ENCODE assay signal across 7 mouse cellular contexts in the genomic region with DNA sequence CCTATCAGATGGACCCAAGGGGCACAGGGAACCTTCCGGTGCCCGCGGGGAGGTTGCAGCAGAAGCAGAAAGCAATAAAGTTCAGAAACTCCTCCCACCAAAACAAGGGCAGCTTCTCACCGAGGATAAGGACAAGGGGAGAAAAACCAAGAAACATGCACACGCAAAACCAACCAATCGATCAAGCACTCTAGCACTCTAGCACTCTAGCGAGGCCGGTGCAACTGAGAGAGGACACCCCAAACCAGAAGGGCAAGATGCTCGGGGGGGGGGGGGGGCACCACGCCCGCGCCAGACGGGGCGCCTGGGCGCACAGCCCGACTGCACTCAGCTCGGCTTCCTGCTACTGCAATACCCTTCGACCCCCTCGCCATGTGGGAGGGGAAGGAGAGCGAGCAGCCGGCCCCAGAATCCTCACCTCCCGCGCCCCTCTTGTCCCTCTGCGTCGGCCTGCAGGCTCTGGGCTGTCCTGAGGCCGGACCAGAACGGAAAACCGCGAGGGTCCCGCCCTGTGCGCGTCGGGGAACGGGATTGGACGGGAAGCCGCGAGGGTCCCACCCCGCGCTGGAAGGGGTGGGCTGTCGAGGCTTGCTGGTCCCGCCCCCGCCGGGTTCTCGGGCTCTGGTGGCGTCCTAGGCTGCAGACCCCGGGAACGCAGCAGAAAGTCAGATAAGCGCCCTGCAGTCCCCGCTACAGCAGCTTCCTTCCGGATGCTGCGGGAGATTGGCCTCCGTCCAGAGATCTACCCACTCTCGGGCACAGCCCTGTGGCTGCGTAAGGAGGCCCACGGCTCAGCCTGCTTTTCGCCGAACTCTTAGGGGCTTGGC. TPM values are rescaled to one million over a fixed set of nuclear protein-coding genes. Genes with fewer than 3 reads are reported as not detected.
DNase-seq lines count a peak whose midpoint lies in the region; ATAC-seq and TF ChIP-seq lines count a peak whose summit lies in the region.

A gene (minus strand): TSS at position 639 of the 827 bp plus-strand sequence.

- intact Hi-C loops in left cerebral cortex, postnatal 4 days (cut with DNase I) = no loop called here

- H3K9me3 ChIP-seq in intestine, postnatal 0 days (ENCODE audit: control insufficient read depth) = no peaks in the 10 kb centered on the region
- no peaks in the 10 kb centered on the region for H3K9me3 ChIP-seq in midbrain, embryonic 12.5 days

- H3K27me3 ChIP-seq in intestine, postnatal 0 days (replicated peaks; ENCODE audit: control insufficient read depth, insufficient read depth, low read length) = no peaks in the 10 kb centered on the region
- no peaks in the 10 kb centered on the region for H3K27me3 ChIP-seq in midbrain, embryonic 12.5 days
- no peaks in the 10 kb centered on the region for H3K27me3 ChIP-seq in small intestine, adult 2 months (ENCODE audit: control insufficient read depth, insufficient read depth, low read length)

- peaks cover 4% of the 10 kb centered on the region; the same call in 1 of the 2 replicates for H3K36me3 ChIP-seq in intestine, postnatal 0 days (ENCODE audit: control insufficient read depth, insufficient read depth)
- H3K36me3 ChIP-seq in midbrain, embryonic 12.5 days = no peaks in the 10 kb centered on the region
- peaks cover 12% of the 10 kb centered on the region for H3K36me3 ChIP-seq in small intestine, adult 2 months (ENCODE audit: control insufficient read depth, insufficient read depth, low read length)

- peak; percentile 94 for ATAC-seq in intestine, postnatal 0 days
- peak; percentile 100 for ATAC-seq in midbrain, embryonic 12.5 days (ENCODE audit: low FRiP score, low read depth)

- peak; percentile 91 for DNase-seq in adrenal gland, adult 8-10 months
- peak; percentile 95 for DNase-seq in embryo, embryonic 9.5 days (ENCODE audit: extremely low spot score)
- DNase-seq in gonadal fat pad, adult 2 months (ENCODE audit: low read depth) = no peak
- peak; percentile 97 for DNase-seq in left cerebral cortex, postnatal 4 days

- H3K4me3 ChIP-seq in intestine, postnatal 0 days (ENCODE audit: low read depth, low read length) = peak within 1 kb of the TSS; percentile 80
- H3K4me3 ChIP-seq in midbrain, embryonic 12.5 days = peak within 1 kb of the TSS; percentile 75
- H3K4me3 ChIP-seq in small intestine, adult 2 months (ENCODE audit: low read depth, low read length) = peak within 1 kb of the TSS; percentile 87

- H3K27ac ChIP-seq in intestine, postnatal 0 days (ENCODE audit: low read depth, low read length) = peak within 1 kb of the TSS; percentile 96
- peak within 1 kb of the TSS; percentile 90 for H3K27ac ChIP-seq in midbrain, embryonic 12.5 days (replicated peaks)
- peak within 1 kb of the TSS; percentile 76 for H3K27ac ChIP-seq in small intestine, adult 2 months (ENCODE audit: insufficient read depth, low read depth, low read length)

- under 1% methylated on average over 57 of the region's 57 CpGs for WGBS in intestine, postnatal 0 days
- under 1% methylated on average over 46 of the region's 57 CpGs for WGBS in midbrain, embryonic 12.5 days
- under 1% methylated on average over 57 of the region's 57 CpGs for WGBS in small intestine, adult 2 months

- H3K4me1 ChIP-seq in intestine, postnatal 0 days (replicated peaks; ENCODE audit: control insufficient read depth, insufficient read depth, low read length) = peaks cover 8% of the 10 kb centered on the region; the same call in 1 of the 2 replicates
- H3K4me1 ChIP-seq in midbrain, embryonic 12.5 days = peaks cover 16% of the 10 kb centered on the region
- H3K4me1 ChIP-seq in small intestine, adult 2 months (ENCODE audit: control insufficient read depth, insufficient read depth, insufficient read length, low read length) = peaks cover 3% of the 10 kb centered on the region

- H3K4me2 ChIP-seq in intestine, postnatal 0 days (replicated peaks; ENCODE audit: low read depth) = peak within 1 kb of the TSS; percentile 68
- H3K4me2 ChIP-seq in midbrain, embryonic 12.5 days (replicated peaks) = peak within 1 kb of the TSS; percentile 63

- peak within 1 kb of the TSS; percentile 93 for H3K9ac ChIP-seq in intestine, postnatal 0 days (ENCODE audit: low read depth, low read length)
- peak within 1 kb of the TSS; percentile 80 for H3K9ac ChIP-seq in midbrain, embryonic 12.5 days (replicated peaks)

- peak; percentile 39 for TF ChIP-seq CTCF in intestine, postnatal 0 days (IDR thresholded peaks at IDR 0.05; ENCODE audit: low read depth)
- peak; percentile 38; the same call in 1 of the 2 replicates for TF ChIP-seq CTCF in small intestine, adult 2 months (IDR thresholded peaks at IDR 0.05; ENCODE audit: extremely low read depth, insufficient read length, insufficient replicate concordance, low read depth, low read length)

- TF ChIP-seq POLR2A in small intestine, adult 2 months (IDR thresholded peaks at IDR 0.05; ENCODE audit: low read depth, low read length) = peak; percentile 98

RNA-seq across cellular contexts. Expression of the gene that starts here (rescaled TPM):
- total RNA-seq in adrenal gland, adult 8-10 months (2022) = 10 to 100 TPM; 32.4 to 45.8 (median 38.9) TPM
- 22.1 and 22.9 TPM in 2 replicates for polyA plus RNA-seq in gonadal fat pad, adult 2 months (2012; rRNA removed)
- polyA plus RNA-seq in intestine, postnatal 0 days (2015; fragmentation: Nextera tagmentation; extraction: Ambion mirVana) = 133 and 135 TPM in 2 replicates
- 10 to 100 TPM; 15.2 to 17.1 TPM for total RNA-seq in left cerebral cortex, postnatal 4 days (2021)
- 22.9 and 25.8 TPM in 2 replicates for polyA plus RNA-seq in midbrain, embryonic 12.5 days (2016; fragmentation: Nextera tagmentation; extraction: Ambion mirVana)
- 7.0 and 10.1 TPM in 2 replicates for polyA plus RNA-seq in small intestine, adult 2 months (2012; rRNA removed)
